Mouse (Mus musculus) urinary bladder, postnatal 36 days (tissue): ENCODE measurements around the gene Etnk2.
A peak's percentile ranks its signal among the peaks of the same experiment; 100 is the strongest.

Experiments used
- DNase-seq, 2 experiments: peaks; one replicate each; pipeline ENCODE4 v3.0.0; 2022; ENCODE audit warnings: low spot score in 2 of 2, mixed read lengths in 1 of 2

Etnk2 gene

DNA sequence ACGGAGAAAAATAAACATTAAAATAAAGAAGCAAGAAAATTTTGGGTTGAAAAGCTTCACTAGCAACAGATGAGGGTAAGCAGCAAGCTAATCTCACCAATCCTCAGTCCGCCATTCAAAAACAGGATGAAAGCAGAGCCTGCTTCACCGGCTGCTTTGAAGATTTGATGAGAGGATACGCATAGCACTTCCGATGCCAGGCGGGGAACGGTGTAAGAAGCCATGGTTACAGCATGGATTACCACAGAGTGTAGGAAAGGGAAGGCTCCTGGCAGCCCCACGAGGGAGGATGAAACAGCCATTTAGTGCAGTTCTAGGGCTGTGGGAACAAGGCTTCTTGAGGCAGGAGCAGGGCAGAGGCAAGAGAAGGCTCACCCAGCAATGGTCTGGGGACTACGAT lies 11.6 kb upstream of the Etnk2 start:
- DNase-seq = no peak

DNA sequence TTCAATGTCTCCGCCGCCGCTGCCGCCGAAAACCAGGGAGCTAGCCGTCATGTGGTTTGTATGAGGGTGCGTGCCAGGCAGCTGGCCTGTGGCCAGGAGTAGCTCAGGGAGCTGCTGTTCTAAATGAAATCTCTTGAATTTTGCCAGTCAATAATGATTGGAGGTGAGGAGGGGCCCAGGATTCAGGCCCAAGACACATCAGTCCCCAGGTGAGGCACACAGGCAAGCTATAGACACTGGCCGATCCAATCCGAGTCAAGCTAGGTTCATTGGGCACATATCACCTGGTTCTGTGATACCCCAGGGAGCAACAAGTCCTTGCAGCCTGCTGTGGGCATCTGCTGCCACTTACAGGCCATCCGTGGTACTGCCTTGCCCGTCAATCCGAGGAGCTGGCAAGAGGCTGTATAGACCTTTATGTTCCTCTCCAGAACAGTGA lies 10.0 kb upstream of the Etnk2 start:
- peak; percentile 67 to 70 for DNase-seq

DNA sequence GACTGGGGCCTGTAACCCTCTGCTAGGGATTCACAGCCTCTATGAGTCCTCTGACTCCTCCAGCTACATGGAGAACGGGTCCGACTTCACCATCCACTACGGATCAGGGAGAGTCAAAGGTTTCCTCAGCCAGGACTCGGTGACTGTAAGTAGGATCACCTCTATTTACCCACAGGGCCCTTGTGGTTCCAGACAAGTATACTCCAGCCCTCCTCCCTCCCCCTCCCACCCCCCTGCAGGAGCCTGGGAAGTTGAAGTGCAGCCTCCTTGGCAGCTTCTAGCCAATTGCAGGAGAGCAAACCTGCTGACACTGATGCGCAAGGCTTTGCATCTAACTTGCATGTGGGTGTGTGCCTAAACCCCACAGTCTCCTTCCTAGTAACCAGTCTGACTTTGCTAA lies 7.9 kb upstream of the Etnk2 start:
- DNase-seq = no peak

DNA sequence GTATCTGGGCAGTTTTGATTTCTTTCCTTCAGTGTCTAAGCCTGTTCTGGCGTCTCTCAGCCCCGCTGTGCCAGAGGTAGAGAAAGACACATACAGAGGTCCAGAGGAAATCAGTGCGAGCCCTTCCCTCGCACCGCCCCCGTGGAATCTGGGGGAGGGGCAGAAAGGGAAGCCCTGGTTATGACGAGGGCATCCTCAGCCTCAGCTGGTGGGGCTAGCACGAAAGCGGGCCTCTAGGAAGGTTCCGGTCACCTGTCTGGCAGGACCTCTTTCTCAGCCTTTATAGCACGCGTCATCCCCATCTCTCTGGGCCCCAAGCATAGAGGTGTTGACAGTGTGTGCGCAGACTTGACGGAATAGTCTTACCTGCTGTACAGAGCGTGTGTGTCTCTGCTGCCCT lies 7.5 kb upstream of the Etnk2 start:
- DNase-seq = no peak

DNA sequence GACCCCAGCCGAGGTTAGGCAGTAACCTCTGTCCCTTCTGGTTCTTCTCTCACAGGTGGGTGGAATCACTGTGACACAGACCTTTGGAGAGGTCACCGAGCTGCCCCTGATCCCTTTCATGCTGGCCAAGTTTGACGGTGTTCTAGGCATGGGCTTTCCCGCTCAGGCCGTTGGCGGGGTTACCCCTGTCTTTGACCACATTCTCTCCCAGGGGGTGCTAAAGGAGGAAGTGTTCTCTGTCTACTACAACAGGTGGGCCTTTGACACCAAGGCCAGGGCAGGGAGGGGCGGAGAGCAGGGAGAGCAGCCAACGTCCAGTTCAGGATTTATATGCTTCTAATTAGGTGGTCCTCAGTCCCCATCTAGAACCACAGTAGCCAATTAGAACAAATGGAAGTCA lies 7.0 kb upstream of the Etnk2 start:
- DNase-seq = no peak

DNA sequence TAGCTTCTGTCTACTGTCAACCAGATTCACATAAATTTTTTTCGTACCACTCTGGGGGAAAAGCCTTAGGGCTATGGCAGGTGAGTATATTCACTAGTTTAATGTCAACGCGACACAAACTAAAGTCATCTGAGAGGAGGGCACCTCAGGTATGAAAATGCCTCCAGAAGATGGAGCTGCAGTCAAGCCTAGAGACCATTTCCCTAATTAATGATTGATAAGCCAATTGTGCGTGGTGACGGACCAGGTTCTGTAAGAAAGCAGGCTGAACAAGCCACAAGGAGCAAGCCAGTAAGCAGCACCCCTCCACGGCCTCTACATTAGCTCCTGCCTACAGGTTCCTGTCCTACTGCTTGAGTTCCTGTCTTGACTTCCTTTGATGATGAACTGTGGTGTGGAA lies 2.4 kb upstream of the Etnk2 start:
- no peak for DNase-seq

DNA sequence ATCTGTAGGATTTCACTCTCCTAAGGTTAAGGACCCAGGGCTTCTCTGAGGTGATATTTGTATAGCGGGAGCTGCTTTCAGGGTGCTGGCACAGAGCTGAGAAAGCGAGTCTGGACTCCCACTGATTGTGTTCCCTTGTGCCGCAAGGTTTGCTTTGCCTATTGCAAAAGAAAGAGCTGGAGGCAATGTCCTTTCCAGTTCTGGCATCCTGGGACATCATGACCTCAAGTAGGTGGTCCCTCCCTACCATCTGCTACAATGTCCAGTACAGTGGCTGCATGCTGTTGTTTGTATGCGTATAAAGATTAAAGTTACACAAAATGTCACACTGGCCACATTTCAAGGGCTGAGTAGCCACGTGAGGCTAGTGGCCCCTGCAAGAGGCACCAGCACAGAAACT lies 1.3 kb upstream of the Etnk2 start:
- DNase-seq = no peak

DNA sequence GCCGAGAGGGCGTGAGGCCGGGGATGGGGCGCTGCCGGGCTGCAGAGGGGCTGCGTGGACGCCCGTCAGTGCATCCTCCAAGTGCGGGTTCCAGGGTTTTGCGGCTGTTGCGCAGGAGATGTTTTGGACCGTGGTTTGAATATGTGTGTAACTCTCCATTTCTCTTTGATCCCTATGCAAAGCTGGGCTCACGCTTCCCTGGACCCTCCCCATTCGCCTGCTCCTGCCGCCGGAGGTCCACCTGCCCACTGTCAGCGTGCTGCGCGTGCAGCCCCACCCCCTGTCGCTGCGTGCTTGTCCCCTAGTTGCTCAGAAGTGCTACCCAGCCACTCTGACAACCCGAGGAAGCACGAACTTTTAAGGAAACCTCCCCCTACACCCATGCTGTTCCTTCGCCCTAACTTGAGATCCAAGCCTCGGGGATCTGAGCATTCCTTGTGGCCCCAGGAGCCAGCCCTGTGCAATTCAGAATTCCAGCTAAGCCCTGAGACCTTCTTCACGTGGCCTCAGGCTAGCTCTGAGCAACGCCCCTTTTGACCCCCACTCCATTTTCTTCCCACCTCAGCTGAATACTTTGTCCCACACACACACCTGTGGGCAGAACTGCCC lies 754 bp downstream of the Etnk2 start:
- no peak for DNase-seq

DNA sequence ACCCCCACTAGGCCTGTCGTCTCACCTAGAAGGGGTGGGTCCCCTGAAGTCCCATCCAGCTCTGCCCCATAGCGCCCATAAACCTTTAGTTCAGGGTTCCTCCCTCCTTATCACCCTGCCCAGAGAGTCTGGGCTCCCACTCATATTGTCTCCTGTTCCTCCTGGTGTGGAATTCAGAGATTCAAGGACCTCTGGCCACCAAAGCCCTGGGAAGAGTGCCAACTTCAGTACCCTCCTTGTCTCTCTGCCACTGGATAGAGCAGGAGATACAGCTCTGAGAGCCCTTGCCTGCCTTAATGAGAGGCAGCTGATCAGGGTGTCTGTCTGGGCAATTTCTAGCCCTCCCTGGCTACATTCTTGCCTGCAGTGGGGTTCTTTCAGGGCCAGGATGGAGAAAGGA lies 1.5 kb downstream of the Etnk2 start:
- no peak for DNase-seq

DNA sequence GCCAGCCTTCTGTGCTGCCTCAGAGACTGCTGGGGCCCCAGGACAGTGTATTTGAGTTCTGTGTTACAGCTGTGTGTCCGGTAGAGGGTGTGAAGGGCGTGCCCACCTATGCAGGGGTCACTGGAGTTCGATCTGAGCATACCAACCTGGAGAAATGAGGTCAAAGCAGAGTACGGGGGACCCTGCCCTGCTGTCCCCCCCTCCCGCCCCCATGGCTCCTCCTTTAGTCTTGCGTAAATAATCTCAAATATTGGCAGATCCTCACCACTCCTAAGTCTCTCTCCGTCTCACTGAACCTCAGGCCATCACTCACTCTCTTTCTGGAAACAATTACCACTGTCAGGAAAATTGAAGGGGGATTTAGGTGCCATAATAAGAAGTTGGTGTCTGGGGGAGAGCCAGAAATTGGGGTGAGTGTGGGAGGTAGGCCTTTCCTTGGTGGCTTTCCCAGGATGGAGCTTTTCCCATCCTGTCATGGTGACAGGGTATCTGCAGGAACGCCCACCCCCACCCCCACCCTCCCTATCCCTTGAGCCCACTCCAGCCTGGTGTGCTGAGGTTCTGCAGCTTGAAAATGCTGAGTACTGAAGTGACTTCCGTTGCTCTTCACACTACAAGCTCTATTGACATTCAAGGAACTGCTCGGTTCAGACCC lies 3.7 kb downstream of the Etnk2 start:
- no peak for DNase-seq

DNA sequence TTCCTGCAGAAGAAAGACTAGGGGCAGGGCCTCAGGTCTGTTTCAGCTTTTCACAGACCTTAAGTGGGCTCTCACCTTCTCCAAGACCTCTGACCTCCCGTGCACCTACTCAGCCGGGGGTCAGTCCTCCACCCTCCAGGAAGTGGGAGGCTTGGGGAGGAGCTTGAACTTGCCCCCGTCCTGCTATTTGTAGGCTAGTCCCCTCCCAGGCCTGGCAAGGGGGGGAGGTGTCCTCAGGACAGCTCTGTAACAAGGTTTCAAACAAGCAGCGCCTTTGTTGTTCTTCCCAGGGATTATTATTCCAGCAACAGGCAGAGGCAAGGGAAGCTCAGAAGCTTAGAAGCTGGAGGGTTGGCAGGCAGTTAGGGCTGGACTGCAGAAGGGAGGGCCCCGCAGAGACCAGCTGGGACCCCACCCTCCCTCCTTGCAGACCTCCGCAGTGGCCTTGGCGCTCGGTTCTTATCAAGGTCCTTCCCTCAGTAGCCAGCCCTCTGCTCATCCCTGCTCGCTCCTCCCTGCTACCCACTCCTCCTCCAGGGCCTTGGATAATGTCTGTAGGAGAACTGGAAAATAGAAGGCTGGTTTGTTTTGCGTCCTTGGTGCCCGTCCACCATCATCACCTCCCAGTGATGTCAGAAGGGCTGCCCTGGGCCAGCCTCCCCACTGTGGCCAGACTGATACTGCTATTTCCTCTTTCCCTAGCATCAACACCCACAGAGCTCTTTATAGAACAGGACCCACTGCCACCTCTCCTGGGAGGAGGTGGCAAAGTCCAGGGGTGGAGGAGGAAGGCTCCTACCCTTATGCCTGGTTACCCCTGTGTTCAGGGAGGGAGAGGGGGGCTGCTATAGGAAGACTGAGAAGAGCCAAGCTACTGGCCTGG lies 4.5 kb downstream of the Etnk2 start:
- peak in 1 of 2 experiments; percentile 23 for DNase-seq

DNA sequence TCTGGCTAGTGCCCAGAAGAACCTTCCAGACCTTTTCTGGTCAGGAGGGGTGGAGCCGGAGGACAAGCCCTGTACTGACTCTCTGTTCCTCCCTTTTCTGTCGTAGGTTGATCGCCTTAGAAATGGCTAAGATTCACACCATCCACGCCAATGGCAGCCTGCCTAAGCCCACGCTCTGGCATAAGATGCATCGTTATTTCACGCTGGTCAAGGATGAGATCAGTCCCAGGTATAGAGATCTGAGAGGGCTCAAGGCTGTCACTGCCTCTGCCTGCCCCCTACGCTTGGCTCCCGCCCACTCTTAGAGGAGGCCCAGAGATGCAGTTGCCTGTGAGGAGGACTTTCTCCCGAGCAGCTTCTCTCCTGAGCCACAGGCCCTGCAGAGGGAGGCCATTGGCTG lies 5.3 kb downstream of the Etnk2 start:
- DNase-seq = no peak

DNA sequence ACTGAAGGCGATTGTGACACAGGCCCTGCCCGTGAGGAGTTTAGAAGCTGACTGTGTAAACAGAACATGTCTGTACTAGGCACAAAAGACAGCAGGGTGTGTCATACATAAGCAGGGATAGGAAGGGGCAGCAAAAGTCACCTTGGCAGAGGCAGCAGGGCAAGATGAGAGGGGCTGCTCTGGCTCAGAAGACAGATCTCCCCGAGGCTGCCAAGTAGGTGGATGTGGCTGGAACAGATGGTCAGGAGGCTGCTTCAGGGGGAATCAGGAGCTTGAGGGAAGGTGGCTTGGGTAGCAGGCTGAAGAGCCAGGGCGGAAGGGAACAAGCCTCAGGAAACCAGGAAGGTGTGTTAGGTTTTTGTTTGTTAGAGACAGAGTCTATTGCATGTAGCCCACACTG lies 7.0 kb downstream of the Etnk2 start:
- no peak for DNase-seq

DNA sequence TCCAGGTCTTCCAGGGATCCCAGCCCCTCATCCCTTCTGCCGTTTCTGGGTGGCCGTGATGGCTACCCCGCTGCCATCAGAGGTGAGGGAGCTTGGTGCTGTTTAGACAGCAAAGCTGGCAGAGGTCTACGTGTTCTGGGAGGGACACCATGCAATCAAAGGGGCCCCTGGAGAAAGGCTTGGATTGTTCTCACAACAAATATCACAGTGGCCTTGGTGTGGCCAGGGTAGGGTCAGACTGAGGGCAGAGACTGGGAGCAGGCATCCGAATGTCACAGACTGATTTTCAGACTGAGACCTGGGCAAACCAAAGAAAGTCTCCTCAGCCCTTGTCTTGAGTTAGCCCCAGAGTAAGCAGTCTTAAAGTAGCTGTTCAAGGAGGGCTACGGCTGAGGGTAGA lies 8.1 kb downstream of the Etnk2 start:
- no peak for DNase-seq

DNA sequence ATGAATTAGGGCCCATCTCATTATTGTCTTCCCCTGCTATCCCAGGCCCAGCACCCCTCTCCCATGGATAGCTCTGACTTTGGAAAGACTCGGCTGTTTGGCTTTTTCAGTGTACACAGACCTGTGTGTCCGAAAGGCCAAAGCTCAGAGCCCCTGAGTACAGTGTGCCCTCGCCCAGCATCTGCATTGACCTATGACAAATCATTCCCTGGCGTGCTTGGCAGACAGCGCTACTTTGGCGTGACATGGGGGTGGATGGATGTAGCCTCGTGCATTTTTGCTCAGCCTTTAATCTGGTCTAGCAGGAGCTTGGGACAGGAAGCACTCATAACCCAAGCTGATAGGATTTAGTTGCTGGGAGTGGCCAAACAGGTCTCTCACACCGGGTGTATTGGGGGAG lies 8.7 kb downstream of the Etnk2 start:
- no peak for DNase-seq

DNA sequence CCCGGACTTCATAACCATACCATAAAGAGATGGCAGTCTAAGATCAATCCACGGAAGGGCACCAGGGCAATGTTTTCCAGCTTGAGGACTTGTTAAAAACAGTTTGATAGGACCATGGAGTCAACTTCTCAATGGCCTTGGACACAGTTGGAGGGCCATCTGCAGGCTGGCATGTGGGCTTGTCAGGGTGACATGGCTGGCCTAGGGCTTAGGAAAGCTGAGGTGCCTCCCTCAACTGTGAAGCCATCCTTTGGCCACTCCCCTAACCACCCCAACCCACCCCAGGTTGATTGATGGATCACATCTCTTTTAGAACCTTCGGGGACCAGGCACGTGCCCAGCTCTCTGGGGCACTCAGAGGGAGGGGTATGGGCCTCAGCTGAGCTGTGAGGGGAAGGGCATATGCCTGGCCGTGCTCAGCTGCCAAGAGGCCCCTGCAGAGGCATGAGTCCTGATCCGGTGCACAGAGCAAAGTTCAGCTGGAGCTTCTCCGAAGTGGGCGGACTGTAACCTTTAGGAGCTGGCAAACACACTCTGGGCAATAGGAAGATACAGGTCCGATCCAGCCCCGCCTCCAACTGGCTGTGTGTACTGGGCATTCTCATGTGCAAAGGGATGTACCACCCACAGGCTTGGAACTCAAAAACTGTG lies 12.4 kb downstream of the Etnk2 start:
- no peak for DNase-seq

DNA sequence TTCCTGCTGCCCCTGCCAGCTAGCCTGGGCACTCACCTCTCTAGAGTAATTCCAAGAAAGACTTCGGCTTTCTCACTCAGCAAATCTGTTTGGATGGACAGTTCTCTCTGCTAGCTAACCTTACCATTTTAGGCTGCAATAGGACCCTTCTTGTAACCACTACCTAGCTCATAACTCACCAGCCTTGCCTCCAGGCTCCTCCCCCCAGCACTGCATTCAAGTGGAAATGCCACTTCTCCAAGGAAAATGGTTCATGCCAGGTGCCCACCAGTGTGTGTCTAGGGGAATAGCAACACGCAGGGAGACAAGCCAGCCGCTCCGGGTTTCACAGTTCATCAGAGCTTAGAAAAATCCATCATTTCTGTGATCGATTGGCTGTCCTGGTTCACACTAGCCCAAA lies 14.2 kb downstream of the Etnk2 start:
- no peak for DNase-seq

DNA sequence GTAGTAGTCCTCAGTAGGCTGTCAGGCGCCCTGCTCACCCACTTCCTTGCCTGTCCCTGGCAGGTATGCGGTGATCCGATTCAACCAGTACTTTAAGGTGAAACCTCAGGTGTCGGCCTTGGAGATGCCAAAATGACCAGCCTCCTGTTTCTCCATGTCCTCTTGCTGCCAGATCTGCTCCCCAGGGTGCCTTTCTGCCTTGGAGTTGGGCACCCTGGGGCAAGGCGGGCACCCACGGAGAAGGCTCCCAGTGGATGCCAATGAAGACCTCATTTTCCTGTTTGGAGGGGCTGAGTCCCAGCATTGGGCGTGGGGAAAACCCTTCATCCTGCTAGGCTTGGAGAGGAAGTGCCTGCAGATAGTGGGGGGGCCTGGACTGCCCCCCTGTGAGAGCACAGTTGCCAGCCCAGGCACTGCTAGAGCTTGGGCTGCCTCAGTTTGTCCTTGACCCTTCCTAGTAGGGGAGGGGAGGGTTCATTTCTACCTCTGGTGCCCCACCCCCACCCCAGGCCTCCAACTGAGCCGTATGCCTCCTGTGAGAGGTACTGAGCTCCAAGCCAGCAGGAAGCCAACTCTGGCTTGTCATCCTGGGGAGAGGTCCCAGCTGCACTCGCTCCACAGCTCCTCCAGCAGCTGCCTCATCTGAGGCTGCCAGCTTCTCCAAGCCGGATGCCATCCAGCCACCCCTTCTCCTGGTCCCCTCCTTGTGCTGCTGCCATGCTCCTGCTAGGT lies 16.0 kb downstream of the Etnk2 start:
- DNase-seq = no peak

DNA sequence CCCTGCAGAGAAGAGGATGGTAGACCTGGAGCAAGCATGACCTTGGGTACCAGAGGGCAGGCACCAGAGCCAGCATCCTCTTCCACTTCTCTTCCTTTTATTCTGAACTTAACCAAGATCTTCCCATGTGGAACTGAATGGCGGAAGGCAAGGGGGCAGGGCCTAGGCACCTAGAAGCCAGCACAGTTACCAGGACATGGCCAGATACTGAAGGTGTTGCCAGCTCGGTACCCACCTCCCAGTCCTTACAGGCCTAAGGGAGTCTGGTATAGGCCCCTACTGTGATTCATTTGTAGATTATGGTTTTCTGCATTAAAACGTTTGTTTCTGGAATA lies 16.6 kb downstream of the Etnk2 start:
- no peak for DNase-seq

DNA sequence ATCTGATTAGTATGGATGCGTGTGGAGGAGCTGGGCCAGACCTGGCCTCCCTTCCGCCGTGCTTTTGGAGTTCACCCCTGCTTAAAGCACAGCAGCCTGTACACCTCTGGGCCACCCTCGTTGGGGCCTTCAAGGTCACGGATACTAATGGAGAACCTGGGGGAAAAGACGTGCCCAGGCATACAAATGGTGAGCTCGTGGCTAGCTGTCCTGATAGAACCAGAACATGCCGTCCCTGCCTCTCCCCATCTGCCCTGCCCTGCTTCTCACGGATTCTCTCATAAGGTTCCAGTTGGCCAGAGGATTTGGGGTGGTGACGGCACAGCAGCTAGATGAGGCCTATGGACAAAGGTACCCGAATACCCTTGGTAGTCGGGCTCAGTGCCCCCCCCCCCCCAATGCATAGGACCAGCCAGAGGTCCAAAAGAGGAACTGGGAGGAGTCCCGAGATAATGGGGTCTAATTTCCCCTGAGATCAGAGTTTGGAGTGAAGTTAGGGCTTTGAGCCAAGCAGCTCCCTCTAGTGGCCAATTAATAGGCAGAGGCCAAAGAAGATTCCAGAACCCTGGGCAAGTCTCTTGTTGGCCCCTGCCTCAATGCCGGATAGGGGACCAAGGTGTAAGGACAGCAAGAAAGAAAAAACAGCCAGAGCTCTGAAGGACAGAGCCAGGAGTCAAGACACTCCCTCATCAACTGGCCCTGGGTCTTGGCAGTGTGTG lies 17.1 kb downstream of the Etnk2 start:
- no peak for DNase-seq

DNA sequence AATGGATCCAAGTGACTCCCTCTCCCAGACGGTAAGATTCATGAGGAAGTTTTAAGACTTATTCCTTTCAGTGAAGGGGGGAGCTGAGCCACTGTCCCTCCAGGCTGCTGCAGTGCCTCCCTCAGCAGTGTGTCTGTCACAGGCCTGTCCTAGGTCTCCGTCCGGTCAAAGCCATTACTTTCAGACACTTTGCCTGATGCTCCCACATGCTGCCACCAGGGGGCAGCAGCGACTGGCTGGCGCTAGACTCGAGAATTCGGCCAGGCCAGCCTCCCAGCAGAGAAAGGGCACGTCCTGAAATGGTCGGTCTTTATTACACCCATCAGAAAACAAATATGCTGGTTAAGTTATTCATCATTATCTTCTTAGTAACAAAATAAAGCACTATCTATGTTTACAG lies 18.6 kb downstream of the Etnk2 start:
- DNase-seq = no peak
